Mouse (Mus musculus): ENCODE data around the gene 1700025C18Rik.

DNA sequence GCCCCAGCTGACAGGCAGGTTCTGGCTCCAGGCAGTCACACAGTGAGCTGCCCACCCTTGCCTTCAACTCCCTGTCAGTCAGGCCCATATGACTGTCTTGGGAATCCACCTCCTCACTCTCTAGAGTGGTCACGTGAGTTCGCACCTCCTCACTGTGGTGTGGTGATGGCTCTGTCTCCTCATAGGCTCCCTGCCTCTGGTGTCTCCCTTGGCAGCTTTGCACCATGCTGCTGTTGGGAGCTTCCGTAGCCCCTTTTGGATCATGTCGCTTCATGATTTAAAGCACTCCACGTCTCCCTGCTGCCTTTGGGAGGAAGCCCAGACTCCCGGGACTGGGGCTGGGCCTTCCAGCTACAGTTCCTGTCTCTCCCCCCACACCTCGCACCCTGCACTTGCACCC is 26.1 kb downstream of the 1700025C18Rik start:
- TF ChIP-seq POLR2A (IDR thresholded peaks at IDR 0.05; ENCODE audit: control insufficient read depth in 1 of 2, insufficient read depth in 1 of 2, low read depth in 1 of 2, low read length in 2 of 2, poor library complexity in 1 of 2) (no peak), CTCF (IDR thresholded peaks at IDR 0.05 in 2 of 3, conservative IDR thresholded peaks at IDR 0.05 in 1 of 3; ENCODE audit: control insufficient read depth in 1 of 3, insufficient read depth in 1 of 3, low read depth in 2 of 3, low read length in 3 of 3, poor library complexity in 1 of 3, severe bottlenecking in 1 of 3) (no peak), USF2 (IDR thresholded peaks at IDR 0.05; ENCODE audit: borderline replicate concordance in 1 of 2, insufficient read depth in 1 of 2, low read depth in 1 of 2, low read length in 2 of 2) (no peak), CHD2 (IDR thresholded peaks at IDR 0.05; ENCODE audit: low read length) (no peak), USF1 (IDR thresholded peaks at IDR 0.05; ENCODE audit: low read depth, low read length) (no peak), UBTF (IDR thresholded peaks at IDR 0.05; ENCODE audit: borderline replicate concordance, insufficient read depth, low read depth, low read length) (no peak), RAD21 (IDR thresholded peaks at IDR 0.05; ENCODE audit: low read depth, low read length) (no peak), GATA1 (IDR thresholded peaks at IDR 0.05; ENCODE audit: low read depth, low read length) (no peak), EP300 (IDR thresholded peaks at IDR 0.05; ENCODE audit: low read depth in 1 of 2, low read length in 2 of 2) (no peak), TAL1 (IDR thresholded peaks at IDR 0.05; ENCODE audit: low read length) (no peak), ZNF384 (IDR thresholded peaks at IDR 0.05; ENCODE audit: low read depth, low read length) (no peak), SMC3 (IDR thresholded peaks at IDR 0.05; ENCODE audit: low read depth, low read length) (no peak), MAFK (IDR thresholded peaks at IDR 0.05; ENCODE audit: borderline replicate concordance, low read depth, low read length) (no peak), E2F4 (IDR thresholded peaks at IDR 0.05; ENCODE audit: borderline replicate concordance, low read depth, low read length) (no peak)

Data from MEL (cell line).